Mouse (Mus musculus) limb, embryonic 15.5 days (tissue): ENCODE data around the gene Cachd1. TPM values are rescaled to one million over a fixed set of nuclear protein-coding genes. Genes with fewer than 3 reads are reported as not detected.

ENCODE experiments used
- ATAC-seq: fragments of 200-750 bp; cut with Nextera tagmentation; 2 replicates; pipeline ENCODE4 v1.8.0; 2017; ENCODE audit warnings: low read depth, moderate TSS enrichment; ENCODE audit not compliant: insufficient number of reproducible peaks, low FRiP score, low TSS enrichment
- H3K27ac ChIP-seq: fragments of 300-500 bp; sonication (generic); 2 replicates; pipeline ENCODE4 v1.5.1; 2015; ENCODE audit warnings: moderate library complexity, mild to moderate bottlenecking, inconsistent platforms
- H3K27me3 ChIP-seq: fragments of 300-500 bp; sonication (generic); 2 replicates; pipeline ENCODE4 v1.6.1; 2015; ENCODE audit warnings: inconsistent platforms
- H3K36me3 ChIP-seq: fragments of 300-500 bp; sonication (generic); 2 replicates; pipeline ENCODE4 v1.6.1; 2015; ENCODE audit warnings: inconsistent platforms
- H3K4me1 ChIP-seq: fragments of 300-500 bp; sonication (generic); 2 replicates; pipeline ENCODE4 v1.6.1; 2015; ENCODE audit warnings: inconsistent platforms
- H3K4me2 ChIP-seq: fragments of 300-500 bp; sonication (generic); 2 replicates; pipeline ENCODE4 v1.6.1; 2015; ENCODE audit warnings: mild to moderate bottlenecking, inconsistent platforms
- H3K4me3 ChIP-seq: fragments of 300-500 bp; sonication (generic); 2 replicates; pipeline ENCODE4 v1.5.1; 2015; ENCODE audit warnings: mild to moderate bottlenecking, inconsistent platforms
- H3K9ac ChIP-seq: fragments of 300-500 bp; sonication (generic); 2 replicates; pipeline ENCODE4 v1.6.1; 2015; ENCODE audit warnings: inconsistent platforms
- H3K9me3 ChIP-seq: fragments of 300-500 bp; sonication (generic); 2 replicates; pipeline ENCODE4 v1.6.1; 2016; ENCODE audit warnings: inconsistent platforms
- WGBS: fragments of 180-500 bp; shearing (Covaris S2); methylation state at CpG from one replicate; pipeline ENCODE4 v1.1.7; 2015; 5-methylcytosine and 5-hydroxymethylcytosine counted together
- polyA plus RNA-seq: library from polyadenylated mRNA; unstranded; fragments of >200 nt; fragmentation: Nextera tagmentation; extraction: Ambion mirVana; gene quantifications from 2 replicates; pipeline ENCODE4 v1.2.1, GENCODE M21; 2015

The Cachd1 gene
- 23.5 and 31.7 TPM in 2 replicates for polyA plus RNA-seq

DNA sequence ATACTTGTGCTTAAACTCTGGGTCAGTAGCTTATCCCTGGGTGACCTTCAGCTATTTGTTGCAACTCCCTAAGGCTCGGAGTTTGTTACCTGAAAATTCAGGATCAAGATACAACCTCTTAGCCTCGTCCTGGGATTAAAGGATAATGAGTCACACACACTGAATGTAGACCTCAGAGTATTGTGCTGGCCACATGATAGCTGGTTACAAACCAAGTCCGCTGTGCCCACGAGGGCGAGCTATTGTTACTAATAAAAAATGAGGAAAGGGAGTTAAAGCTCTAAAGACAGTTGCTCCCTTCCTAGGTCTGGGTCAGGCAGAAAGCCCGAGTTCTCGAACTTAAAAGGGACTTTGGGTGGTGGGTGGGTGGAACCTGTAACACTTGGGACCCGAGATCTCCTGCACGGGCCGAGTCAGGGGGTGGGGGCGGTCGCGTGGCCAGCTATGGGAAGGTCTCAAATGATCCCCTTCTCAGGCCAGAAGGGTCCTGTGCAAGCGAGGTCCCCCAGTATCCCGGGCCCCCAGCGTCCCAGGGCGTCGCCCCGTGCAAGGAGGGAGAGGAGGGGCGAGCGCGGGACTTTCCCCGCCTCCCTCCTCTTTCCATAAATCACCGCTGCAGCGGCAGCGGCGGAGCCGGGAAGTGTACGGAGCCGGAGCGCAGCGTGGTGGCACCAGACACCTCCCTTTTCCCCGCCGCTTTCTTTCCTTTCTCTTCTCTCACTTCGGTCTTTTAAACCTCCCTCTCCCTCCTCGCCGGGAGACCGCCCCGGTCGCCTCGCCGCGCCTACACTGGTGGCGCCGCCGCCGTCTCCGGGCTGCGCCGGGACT is at the start of gene Cachd1:
TSS of gene Cachd1 (plus strand) at position 633 of the 828 bp plus-strand sequence.
- peak within 1 kb of the TSS; percentile 96 for H3K4me3 ChIP-seq
- WGBS: 1% methylated on average over 48 of the region's 50 CpGs
- ATAC-seq: peak; percentile 85
- no peaks in the 10 kb centered on the region for H3K9me3 ChIP-seq
- no peaks in the 10 kb centered on the region for H3K27me3 ChIP-seq
- peak within 1 kb of the TSS; percentile 96 for H3K27ac ChIP-seq
- H3K9ac ChIP-seq: peak within 1 kb of the TSS; percentile 93
- H3K4me1 ChIP-seq: peaks cover 37% of the 10 kb centered on the region
- H3K36me3 ChIP-seq: no peaks in the 10 kb centered on the region
- peak within 1 kb of the TSS; percentile 79 for H3K4me2 ChIP-seq

DNA sequence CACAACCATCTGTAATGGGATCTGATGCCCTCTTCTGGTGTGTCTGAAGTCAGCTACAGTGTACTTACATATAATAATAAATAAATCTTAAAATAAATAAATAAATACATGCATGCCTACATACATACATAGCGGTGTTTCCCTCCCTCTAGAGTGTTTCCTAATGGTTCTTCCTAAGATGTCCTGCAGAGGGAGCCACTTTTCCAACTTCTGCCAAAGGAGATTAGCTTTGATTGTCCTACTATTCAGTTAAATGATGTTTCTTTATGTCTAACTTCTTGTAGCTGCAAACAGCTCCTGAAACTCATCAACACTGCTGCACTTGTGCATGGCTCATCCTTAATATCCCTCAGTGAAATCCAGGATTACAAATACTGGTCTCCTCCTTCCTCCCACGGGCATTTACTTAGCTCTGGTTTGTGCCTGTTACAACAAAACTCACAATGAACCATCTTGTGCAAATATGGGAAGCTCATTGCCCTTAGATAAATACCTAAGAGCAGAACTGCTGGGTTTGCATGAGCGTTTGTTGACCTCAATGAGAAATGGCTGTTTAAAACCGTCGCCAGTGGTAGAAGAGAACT is 47.5 kb upstream of the Cachd1 start:
- no peak for ATAC-seq
- Histone ChIP-seq H3K27ac (no peak overlapping the region), H3K4me3 (no peak overlapping the region), H3K9me3 (no peaks in the 10 kb centered on the region), H3K27me3 (no peaks in the 10 kb centered on the region), H3K9ac (no peak overlapping the region), H3K4me2 (no peak overlapping the region), H3K4me1 (no peaks in the 10 kb centered on the region), H3K36me3 (no peaks in the 10 kb centered on the region)
- WGBS: 57% methylated on average over 5 of the region's 5 CpGs

DNA sequence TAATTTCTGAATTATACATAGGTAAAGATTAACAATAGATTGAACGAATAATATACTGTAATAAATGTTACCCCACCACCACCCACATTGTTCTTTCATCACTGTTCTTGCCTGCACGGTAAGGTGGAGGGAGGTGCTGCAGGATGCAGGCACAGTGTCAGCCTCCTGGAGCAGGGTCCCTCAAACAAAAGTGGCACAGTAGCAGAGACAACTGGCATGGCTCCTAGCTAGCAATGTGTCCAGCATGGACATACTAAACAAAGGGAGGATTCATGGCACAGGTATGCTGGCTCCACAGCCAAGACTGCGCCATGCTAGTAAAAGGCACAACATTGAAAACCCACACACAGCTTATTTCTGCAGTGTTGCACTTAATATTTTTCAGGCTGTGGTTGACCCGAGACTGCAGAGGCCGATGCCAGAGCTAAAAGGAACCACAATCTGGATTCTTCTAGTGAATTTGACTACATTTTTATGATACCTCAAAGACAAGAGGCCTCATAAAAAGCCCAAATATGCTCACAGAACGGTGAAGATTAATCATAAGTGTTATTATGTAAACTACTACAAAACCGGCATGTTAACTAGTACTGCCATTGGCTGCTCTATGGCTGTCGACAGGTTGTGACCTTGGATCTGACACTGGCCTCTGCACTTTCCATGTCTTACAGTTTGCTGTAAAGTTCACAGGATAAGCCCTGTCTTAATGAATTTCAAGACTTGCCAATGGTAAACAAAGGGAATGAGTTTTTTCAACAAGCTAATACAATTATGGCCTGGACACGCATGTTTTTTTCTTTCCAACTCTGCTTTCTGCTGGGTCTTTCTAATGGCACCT is 41.2 kb upstream of the Cachd1 start:
- Histone ChIP-seq H3K36me3 (no peaks in the 10 kb centered on the region), H3K4me2 (no peak overlapping the region), H3K9me3 (no peaks in the 10 kb centered on the region), H3K27me3 (no peaks in the 10 kb centered on the region), H3K27ac (no peak overlapping the region), H3K4me3 (no peak overlapping the region), H3K9ac (no peak overlapping the region), H3K4me1 (no peaks in the 10 kb centered on the region)
- no peak for ATAC-seq
- 70% methylated on average over 9 of the region's 9 CpGs for WGBS

DNA sequence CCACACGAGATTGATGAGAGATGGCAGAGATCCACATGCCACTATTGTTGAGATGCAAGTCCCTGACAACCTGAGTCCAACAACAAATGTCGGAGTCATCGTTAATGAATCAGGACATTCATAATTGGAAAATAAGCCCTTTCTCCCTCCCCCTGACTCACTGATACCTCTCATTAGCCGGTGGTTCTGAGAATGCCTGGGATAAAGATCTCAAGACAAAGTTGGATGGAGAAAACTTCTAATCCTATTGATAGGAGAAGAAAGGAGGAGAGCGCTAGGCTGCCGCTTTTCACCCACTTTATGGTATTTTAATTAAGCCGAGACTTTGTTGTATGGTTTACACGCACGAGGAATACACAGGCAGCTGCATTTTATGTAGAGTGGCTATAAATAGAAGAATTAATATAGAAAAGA is 40.5 kb upstream of the Cachd1 start:
- 75% methylated on average over 9 of the region's 9 CpGs for WGBS
- no peaks in the 10 kb centered on the region for H3K9me3 ChIP-seq
- no peaks in the 10 kb centered on the region for H3K36me3 ChIP-seq
- no peaks in the 10 kb centered on the region for H3K4me1 ChIP-seq
- H3K27me3 ChIP-seq: no peaks in the 10 kb centered on the region
- no peak overlapping the region for H3K4me2 ChIP-seq
- no peak for ATAC-seq
- H3K9ac ChIP-seq: no peak overlapping the region
- no peak overlapping the region for H3K27ac ChIP-seq
- H3K4me3 ChIP-seq: no peak overlapping the region

DNA sequence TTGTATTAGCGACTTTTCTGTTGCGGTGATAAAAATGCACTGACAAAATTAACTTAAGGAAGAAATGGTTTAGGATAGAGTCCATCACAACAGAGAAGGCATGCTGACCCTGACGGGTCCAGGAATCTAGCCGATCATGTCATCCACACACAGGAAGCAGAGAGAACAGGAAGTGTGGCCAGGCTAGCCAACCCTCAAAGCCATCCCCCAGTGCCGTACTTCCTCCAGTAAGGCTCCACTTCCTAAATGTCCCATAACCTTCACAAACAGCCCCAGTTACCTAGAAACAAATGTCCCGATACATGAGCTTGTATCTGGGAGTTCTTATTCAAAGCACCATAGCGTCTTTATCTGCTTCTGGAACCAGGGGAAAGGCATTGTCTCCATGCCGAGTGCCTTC is 32.9 kb upstream of the Cachd1 start:
- no peaks in the 10 kb centered on the region for H3K9me3 ChIP-seq

DNA sequence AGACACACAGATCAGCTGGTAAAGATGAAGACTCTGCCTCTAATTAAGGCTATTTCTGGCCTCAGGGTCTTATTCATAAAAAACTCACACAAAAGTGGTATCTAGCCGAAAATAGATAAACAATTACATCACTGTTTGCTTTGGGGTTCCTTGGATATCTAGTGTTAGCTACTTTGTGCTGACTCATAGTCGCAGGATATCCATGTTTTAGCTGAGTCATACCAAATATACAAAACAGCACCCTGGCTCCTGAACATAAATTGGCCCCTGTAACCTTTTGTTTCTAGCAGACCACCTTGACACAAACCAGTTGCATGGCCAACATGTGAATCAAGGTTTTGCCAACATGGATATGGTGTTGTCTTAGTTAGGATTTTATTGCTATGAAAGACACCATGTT is 24.2 kb upstream of the Cachd1 start:
- 70% methylated on average over 2 of the region's 2 CpGs for WGBS
- no peak overlapping the region for H3K27ac ChIP-seq

More for the DNA sequence above, 32.9 kb upstream of the Cachd1 start:
- Histone ChIP-seq H3K27me3 (no peaks in the 10 kb centered on the region), H3K36me3 (no peaks in the 10 kb centered on the region), H3K4me1 (no peaks in the 10 kb centered on the region), H3K9ac (no peak overlapping the region), H3K4me3 (no peak overlapping the region), H3K27ac (no peak overlapping the region), H3K4me2 (no peak overlapping the region)
- no peak for ATAC-seq
- 84% methylated on average over 8 of the region's 8 CpGs for WGBS

DNA sequence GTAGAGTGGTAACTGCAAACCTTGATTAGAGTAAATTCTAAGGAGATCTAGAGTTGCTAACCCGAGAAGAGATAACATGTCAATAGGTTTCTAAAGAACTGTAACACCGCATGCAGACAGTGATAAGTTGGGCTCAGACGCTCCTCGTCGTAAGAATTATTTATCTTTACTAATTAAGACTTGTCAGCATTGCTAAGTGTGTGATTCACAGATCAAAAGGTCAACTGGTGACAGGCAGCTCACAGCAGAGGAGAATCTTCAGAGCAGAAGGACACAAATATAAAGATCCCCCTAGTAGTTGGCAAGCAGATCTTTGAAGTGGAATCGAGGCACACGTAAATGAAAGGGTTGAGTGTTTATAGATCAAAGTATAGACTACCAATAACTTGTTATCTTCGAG is 20.8 kb upstream of the Cachd1 start:
- Histone ChIP-seq H3K27ac (no peak overlapping the region), H3K4me1 (peaks cover 2% of the 10 kb centered on the region; the same call in 1 of the 2 replicates), H3K9ac (no peak overlapping the region), H3K4me3 (no peak overlapping the region), H3K9me3 (no peaks in the 10 kb centered on the region), H3K4me2 (no peak overlapping the region), H3K27me3 (no peaks in the 10 kb centered on the region), H3K36me3 (no peaks in the 10 kb centered on the region)
- no peak for ATAC-seq
- 65% methylated on average over 8 of the region's 8 CpGs for WGBS

More for the DNA sequence above, 24.2 kb upstream of the Cachd1 start:
- no peak for ATAC-seq
- Histone ChIP-seq H3K4me3 (no peak overlapping the region), H3K4me2 (no peak overlapping the region), H3K9ac (no peak overlapping the region), H3K4me1 (no peaks in the 10 kb centered on the region), H3K27me3 (no peaks in the 10 kb centered on the region), H3K36me3 (no peaks in the 10 kb centered on the region), H3K9me3 (no peaks in the 10 kb centered on the region)

DNA sequence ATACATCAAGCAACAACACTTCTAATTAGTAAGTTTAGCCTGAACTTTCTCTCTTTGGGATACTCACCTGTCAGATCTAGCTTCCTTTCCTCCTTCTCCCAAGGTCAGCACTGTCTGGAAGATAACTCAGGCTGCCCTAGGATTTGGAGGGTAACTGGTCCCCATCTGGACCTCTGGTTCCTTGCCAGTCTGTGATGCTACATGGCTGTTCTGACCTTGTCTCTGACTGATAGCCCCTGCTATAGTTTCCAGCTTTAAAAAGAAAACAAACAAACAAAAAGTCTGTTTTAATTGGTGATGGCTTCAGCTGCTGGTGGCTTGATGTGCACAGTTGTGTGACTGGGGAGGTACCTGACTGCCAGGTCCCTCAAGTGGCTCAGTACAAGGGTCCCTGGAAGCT is 20.0 kb upstream of the Cachd1 start:
- Histone ChIP-seq H3K36me3 (no peaks in the 10 kb centered on the region), H3K4me3 (no peak overlapping the region), H3K4me1 (peaks cover 2% of the 10 kb centered on the region; the same call in 1 of the 2 replicates), H3K27ac (no peak overlapping the region), H3K9ac (no peak overlapping the region), H3K27me3 (no peaks in the 10 kb centered on the region), H3K9me3 (no peaks in the 10 kb centered on the region), H3K4me2 (no peak overlapping the region)
- no peak for ATAC-seq

DNA sequence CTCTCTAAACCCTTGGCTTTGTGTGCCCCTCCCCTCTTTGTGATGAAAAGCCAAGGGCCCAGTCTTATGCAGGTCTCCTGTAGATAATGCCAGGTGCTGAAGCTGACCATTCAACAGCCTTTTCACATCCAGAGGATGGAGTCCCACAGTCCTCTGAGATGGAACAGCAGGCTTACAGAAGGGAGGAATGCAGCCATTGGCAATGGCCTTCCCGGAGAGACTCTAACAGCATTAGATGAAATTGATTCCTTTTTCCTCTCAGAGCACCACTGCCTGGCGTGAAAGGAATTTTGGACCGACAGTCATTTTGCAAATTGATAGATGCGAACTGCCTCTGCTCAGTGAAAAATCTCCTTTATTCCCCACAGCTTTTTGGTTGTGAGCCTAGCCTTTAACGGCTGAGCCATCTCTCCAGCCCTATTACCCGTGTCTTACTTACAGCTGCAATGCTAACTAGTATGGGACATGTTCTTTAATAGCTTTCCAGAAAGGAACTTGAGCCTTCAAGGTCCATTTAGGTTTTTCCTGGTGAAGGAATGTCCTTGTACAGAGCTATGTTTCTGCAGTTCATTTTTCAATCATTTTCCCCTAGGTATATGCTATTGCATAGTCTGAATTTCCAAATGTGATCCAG is 18.1 kb upstream of the Cachd1 start:
- peaks cover 2% of the 10 kb centered on the region; the same call in 1 of the 2 replicates for H3K4me1 ChIP-seq
- H3K27ac ChIP-seq: no peak overlapping the region
- no peak overlapping the region for H3K9ac ChIP-seq
- no peak for ATAC-seq
- no peak overlapping the region for H3K4me2 ChIP-seq
- H3K36me3 ChIP-seq: no peaks in the 10 kb centered on the region
- WGBS: 43% methylated on average over 6 of the region's 6 CpGs
- no peak overlapping the region for H3K4me3 ChIP-seq
- H3K27me3 ChIP-seq: no peaks in the 10 kb centered on the region
- no peaks in the 10 kb centered on the region for H3K9me3 ChIP-seq

DNA sequence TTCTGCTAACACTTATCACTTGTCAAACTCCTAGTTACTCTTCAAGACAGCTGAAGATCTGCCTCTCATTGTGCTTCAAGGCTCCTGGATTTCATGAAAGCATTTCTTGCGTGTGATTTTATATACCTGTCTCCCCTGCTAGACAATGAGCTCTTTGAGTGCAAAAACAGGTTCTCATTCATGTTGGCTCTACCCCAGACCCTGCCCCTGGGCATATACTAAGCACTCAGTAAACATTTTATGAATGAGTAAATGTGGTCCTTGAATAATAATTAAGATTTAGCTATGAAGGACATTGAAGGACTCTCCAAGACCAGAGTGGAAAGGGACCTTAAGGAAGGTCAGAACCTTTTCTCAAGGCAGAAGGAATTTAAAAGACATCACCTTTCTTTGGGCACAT is 16.9 kb upstream of the Cachd1 start:
- Histone ChIP-seq H3K4me3 (no peak overlapping the region), H3K4me1 (peaks cover 2% of the 10 kb centered on the region; the same call in 1 of the 2 replicates), H3K27me3 (no peaks in the 10 kb centered on the region), H3K27ac (no peak overlapping the region), H3K9ac (no peak overlapping the region), H3K9me3 (no peaks in the 10 kb centered on the region), H3K4me2 (no peak overlapping the region), H3K36me3 (no peaks in the 10 kb centered on the region)
- 40% methylated on average over 1 of the region's 1 CpGs for WGBS
- ATAC-seq: no peak

DNA sequence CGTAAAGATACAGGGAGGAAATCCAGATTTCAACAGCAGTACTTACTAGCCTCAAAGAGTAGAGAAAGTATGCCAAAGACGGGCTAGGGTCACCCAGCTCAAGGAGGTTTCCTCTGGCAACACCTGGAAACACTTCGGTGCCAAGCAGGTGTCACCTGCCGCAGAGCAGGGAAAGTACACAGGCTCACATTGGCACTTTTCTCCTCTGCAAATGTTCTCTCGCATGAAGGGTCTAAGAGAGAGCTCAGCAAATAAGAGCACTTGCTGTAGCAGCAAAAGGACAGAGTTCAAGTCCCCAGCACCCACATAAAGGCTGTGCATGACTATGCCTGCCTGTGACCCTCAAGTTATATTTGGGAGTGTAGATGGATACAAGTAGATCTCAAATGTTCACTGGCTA is 16.1 kb upstream of the Cachd1 start:
- Histone ChIP-seq H3K4me1 (peaks cover 2% of the 10 kb centered on the region; the same call in 1 of the 2 replicates), H3K27ac (no peak overlapping the region), H3K36me3 (no peaks in the 10 kb centered on the region), H3K4me2 (no peak overlapping the region), H3K27me3 (no peaks in the 10 kb centered on the region), H3K4me3 (no peak overlapping the region), H3K9me3 (no peaks in the 10 kb centered on the region), H3K9ac (no peak overlapping the region)
- WGBS: 58% methylated on average over 5 of the region's 5 CpGs
- no peak for ATAC-seq
